Mouse (Mus musculus) CD4-positive, CD25-positive, alpha-beta regulatory T cell (primary cell): ENCODE data around the gene Olfr1. TPM values are rescaled to one million over a fixed set of nuclear protein-coding genes. Genes with fewer than 3 reads are reported as not detected.

Experiments used
- polyA plus RNA-seq: library from polyadenylated mRNA; unstranded; fragments of 100-300 nt; shearing (Covaris generic); gene quantifications from one replicate; pipeline ENCODE4 v1.2.1, GENCODE M21; 2017

Gene Olfr1
- not detected for polyA plus RNA-seq

GRCm38 (mm10) chr11:73399514-73399913 lies at the start of gene Olfr1:
Gene Olfr1, minus strand, starts transcription at chr11:73399614.

GRCm38 (mm10) chr11:73428377-73428776 lies 29.0 kb upstream of the Olfr1 start, which contains the start of gene Olfr378:
Gene Olfr378, minus strand, starts transcription at chr11:73428477.

DNA sequence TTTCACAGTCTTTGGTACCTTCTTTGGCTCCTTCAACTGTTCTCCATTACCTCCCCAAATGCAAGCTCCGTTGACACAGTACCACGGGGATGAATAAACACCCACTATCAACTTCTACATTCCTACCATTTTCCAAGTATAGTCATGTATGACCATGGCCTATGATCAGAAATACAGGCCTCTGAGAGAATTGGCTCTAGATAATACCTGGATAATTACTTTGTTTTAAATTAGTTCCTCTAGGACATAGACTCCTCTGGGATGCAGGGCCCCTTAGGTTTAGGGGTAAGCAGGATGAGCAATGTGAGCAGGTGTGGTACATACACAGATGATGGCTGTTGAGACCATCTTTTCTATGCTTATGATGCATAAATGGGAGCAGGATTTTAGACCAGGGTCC lies 28.5 kb downstream of the Olfr1 start, which contains the start of gene Olfr376:
Gene Olfr376 (plus strand): TSS at position 301 of the 400 bp plus-strand sequence.

DNA sequence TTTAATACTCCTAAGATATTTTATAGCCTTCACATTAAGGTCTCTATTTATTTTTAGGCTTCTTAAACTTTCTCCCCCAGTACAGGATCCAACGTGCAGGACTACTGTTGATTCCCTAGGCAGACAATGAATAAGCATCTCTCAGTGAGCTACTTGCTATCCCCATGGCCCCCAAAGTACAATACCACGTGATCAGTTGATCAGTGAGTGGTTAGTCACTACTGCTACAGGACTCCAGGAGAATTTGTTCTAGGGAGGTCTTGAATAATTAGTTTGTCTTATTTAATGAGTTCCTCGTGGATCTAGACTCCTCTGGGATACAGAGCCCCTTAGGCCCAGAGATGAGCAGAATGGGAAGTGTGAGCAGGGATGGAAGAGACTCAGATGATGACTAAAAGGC lies 48.9 kb downstream of the Olfr1 start, which contains the start of gene Olfr20:
Gene Olfr20 (plus strand): TSS at position 301 of the 400 bp plus-strand sequence.

Other genes starting within 250 kb of the Olfr1 start
- gene P2rx5, start 239.2 kb downstream of the Olfr1 start, polyA plus RNA-seq, result 0.17 TPM
- gene Emc6, start 222.6 kb downstream of the Olfr1 start, polyA plus RNA-seq, result 79.2 TPM
- 28.7 TPM for gene Tax1bp3, start 222.5 kb downstream of the Olfr1 start, polyA plus RNA-seq
- gene Ctns, start 200.6 kb downstream of the Olfr1 start, polyA plus RNA-seq, result 12.4 TPM
- gene Shpk, start 200.2 kb downstream of the Olfr1 start, polyA plus RNA-seq, result 9.5 TPM
- not detected for gene Trpv1, start 165.3 kb downstream of the Olfr1 start, polyA plus RNA-seq
- gene Trpv3, start 132.2 kb downstream of the Olfr1 start, polyA plus RNA-seq, result not detected
- 0.10 TPM for gene Aspa, start 70.0 kb downstream of the Olfr1 start, polyA plus RNA-seq
- not detected for gene Gm49340, start 69.9 kb downstream of the Olfr1 start, polyA plus RNA-seq
- not detected for gene Spata22, start 69.9 kb downstream of the Olfr1 start, polyA plus RNA-seq
- gene Olfr20, start 48.8 kb downstream of the Olfr1 start, polyA plus RNA-seq, result not detected
- gene Olfr376, start 28.4 kb downstream of the Olfr1 start, polyA plus RNA-seq, result not detected
- gene Olfr378, start 28.9 kb upstream of the Olfr1 start, polyA plus RNA-seq, result not detected
- not detected for gene Olfr380, start 57.9 kb upstream of the Olfr1 start, polyA plus RNA-seq
- gene Olfr381, start 92.0 kb upstream of the Olfr1 start, polyA plus RNA-seq, result not detected
- gene Olfr382, start 117.6 kb upstream of the Olfr1 start, polyA plus RNA-seq, result not detected
- gene Olfr385, start 193.4 kb upstream of the Olfr1 start, polyA plus RNA-seq, result not detected
- gene Olfr384, start 199.0 kb upstream of the Olfr1 start, polyA plus RNA-seq, result not detected